Mouse (Mus musculus) G1E-ER4 (cell line): ENCODE measurements around the gene Sesn2. TPM values are rescaled to one million over a fixed set of nuclear protein-coding genes. Genes with fewer than 3 reads are reported as not detected.

Experiments
- GATA1 ChIP-seq: IDR thresholded peaks from one replicate; pipeline ENCODE4 v1.8.0; 2012; ENCODE audit warnings: low read length, inconsistent platforms
- polyA plus RNA-seq: library from polyadenylated mRNA; stranded (reverse); fragments of >175 nt; gene quantifications from 2 replicates; pipeline ENCODE4 v1.2.3, GENCODE M21; 2012

The Sesn2 gene
- 21.3 and 24.4 TPM in 2 replicates for polyA plus RNA-seq

DNA sequence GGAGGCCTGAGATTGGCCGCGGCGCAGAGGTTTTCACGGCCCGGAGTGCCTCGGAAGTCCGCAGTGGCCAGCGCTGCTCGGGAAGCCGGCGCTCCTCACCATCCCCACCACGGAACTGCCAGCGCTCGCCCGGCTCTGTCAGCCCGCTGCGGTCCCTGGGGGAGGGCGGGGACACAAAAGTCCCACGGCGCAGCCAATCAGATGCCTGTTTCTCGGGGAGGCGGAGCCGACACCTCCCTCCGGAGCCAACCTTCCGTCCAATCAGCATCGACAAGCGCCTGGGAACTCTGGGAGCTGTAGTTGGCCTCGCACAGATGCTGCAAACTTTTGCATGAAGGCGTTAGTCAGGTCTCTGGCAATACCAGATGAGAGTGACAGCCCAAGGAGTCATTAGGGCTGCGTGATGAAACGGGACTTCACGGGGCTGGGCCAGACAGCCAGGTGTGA is at the start of gene Sesn2:
TSS of gene Sesn2 (minus strand) at position 150 of the 447 bp plus-strand sequence.
- TF ChIP-seq GATA1, result no peak

DNA sequence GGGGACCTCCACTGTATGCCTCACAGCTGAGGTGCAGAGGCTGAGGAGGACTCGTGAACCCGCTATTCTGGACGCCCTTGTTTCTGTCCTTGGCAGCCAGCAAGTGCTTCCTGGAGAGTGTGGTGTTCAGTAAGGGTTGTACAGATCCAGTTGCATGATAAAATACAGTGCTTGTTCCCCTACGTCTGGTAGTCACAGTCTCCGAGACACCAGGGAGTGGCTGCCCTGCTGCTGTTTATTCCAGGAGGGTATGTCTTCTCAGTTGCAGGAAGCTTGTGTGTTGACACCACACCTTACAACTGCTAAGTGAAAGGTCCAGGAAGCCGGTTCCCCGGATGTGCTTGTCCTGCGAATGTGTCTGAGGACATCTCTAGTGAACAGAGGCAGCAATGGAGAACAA is 44.4 kb upstream of the Sesn2 start:
- TF ChIP-seq GATA1, result no peak

DNA sequence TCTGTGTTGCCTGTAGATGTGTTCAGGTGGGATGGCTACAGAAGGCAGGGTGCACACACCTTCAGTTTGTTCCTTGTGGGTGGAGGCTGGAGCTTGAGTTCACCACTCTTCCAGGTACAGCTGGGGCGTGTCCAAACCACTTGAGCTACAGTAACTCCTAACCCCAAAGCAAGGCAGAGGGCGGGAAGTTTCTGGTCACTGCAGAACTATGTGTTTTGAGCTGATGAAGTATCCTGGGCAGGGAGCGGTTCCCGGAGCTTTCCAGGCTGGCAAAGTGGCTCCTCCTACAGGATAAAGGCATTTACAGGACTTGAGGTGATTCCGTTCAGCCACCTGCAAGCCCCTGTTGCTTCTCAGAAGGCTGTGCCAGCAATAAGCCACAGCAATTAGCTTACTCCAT is 43.9 kb upstream of the Sesn2 start:
- TF ChIP-seq GATA1, result no peak

DNA sequence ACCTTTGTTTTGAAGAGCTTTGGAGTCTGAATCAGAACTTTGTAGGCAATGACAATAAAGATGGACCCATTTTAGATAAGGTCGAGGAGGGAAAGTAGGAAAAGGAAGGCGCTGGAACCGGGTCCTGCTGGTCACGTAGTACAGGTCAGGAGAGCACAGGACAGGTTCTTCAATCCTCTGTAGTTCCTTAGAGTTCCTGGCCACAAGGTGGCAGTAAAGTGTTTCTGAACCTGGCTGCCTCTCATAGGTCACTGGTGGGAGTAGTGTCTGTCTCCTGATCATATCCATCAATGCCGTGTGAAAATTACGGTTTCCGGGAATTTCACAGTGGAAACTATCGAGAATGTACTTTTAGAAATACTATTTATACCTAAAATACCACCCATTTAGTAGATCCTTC is 35.5 kb upstream of the Sesn2 start:
- no peak for TF ChIP-seq GATA1

DNA sequence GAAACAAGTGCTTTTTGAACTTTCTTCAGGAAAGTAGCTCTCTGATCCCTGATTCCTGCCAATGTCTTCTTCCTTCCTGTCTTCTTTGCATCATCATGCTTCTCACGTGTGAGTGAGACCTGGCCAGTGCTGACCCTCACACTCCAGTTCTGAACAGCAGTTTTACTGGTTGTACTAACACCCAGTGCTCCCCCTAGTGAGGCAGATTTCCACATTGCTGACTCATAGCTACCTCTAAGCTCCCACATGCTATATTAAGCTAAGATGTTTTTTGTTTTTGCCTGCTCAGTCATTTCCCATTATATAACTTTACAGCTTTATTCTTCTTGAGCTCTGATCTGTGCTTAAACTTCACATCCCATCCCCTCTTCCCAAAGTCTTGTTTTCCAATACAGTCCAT is 32.4 kb upstream of the Sesn2 start:
- TF ChIP-seq GATA1, result no peak

DNA sequence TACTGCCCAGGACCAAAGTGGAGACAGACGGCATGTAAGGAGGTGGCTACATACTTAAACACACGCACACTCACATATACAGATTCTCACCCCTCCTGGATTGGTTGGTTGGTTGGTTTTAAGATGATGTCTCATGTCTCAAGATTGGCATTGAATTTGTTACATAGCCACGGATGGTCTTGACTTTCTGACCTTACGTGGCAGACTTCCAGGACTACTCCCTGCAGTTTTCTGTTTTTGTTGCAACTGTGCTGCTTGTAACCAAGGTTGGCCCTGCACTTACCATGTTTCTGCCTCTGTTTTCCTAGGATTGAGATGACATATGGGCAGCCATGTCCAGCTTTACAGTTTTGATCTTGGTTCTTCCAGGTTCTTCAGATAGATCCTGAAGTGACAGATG is 31.1 kb upstream of the Sesn2 start:
- TF ChIP-seq GATA1, result no peak

DNA sequence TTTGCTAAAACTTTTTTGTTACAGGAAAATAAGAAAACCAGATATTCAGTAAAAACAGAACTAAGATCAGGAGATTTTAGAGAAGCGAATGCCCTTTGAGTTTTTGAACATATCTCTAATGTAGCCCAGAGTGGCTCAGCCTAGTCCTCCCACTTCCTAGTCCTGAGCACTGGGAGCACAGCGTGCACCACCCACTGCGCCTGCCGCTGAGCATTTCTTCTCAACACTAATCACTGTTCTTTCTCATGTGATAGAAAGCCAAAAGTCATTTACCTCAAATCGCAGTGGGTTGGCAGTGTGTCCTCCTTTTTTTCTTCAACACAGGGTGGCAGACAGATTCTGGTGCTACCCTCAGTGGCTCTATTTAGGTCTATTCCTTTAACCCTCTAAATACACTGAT is 29.2 kb upstream of the Sesn2 start:
- no peak for TF ChIP-seq GATA1

DNA sequence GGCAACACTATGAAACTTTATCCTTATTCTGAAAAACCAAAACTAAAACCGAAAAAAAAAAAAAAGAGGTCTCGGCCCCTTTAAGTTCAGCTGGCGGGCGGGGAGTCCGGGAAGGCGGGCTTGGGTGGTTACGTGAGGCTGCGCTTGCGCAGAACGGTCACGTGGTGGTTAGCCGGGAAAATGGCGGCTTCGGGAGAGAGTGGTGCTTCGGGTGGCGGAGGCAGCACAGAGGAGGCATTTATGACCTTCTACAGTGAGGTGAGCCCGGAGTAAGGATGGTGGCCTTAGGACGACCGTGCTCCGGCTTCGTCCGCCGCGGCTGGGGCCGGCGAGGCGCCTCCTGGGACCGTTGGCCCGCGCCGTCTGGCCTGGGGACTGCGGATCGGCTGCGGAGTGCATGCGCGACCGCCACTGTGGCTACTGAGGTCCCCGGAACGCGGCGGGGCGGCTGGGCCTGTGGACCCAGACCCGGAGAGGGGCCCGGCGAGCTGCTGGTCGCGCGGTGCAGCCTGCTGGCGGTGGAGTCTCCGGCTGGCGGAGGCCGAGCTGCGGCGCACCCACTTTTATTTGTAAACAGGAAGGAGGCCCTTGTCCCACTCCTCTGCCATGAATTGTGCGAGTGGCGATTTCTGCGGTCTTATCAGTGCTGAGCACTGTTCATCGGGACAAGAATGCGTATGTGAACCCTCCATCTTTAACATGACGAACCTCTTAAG is 25.3 kb upstream of the Sesn2 start, which contains the start of gene Dnajc8:
TSS of gene Dnajc8 (plus strand) at position 145 of the 716 bp plus-strand sequence.
- TF ChIP-seq GATA1, result no peak

DNA sequence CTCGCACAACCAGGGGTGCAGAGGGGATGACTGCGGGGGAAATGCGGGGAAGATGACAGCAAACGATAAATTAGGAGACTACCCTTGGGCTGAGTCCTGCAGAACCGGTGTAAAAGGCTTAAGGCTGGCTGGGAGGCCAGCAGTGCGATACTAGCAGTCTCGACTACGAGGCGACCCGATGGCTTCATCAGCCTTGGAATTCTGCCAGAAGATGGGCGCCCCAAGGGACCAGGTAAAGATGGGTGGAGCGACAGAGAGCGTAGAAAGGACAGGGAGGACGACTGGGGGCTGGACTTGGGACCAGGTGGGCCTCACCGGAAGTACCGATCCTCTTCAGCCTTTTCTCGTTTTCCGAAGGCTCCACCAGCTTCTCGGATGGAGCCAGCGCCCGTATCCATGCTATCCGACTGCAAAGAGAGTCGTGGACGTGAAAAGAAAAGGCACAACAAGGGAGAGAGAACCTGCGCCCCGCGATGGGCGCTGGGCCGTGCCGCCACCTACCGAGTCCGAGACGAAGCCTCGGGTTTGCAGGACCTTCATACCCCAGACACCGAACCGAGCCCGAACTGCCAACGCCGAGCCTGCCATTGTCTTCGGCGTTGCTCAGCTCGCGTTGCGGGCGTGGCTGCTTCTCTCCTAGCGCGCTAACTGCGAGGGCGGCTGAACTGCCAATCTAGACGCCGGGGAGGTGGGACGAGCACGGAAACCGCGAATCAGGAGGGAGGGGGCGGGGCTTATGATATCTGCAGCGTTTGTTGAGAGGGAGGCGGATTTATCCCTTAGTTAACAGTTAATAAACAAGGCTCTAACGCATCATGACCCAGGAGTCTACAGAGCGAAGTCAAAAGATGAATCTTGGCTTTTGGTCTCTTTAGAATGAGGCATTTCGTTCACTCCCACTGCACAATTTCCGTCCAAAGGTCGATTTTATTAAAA is 22.9 kb upstream of the Sesn2 start, which contains the start of gene Atpif1:
TSS of gene Atpif1 (minus strand) at position 679 of the 936 bp plus-strand sequence.
- no peak for TF ChIP-seq GATA1

DNA sequence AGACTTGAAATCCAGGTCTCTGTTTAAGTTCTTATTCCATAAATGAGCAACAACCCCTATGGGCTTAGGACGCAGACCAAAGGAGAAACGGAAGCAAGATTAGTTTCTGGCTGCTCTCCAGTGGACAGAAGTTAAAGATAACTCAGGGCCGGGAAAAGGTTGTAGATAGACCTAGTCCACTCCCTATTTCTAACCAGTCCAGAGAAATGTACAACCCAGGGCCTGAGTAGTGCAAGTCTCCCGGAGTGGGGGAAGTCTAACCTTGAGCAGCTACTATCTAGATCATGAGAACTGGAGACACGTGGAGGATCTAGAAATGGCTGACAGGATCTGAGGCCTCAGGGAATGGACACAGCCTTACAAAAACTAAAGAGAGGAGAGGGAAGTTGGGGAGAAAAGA is 22.2 kb upstream of the Sesn2 start:
- TF ChIP-seq GATA1, result no peak

DNA sequence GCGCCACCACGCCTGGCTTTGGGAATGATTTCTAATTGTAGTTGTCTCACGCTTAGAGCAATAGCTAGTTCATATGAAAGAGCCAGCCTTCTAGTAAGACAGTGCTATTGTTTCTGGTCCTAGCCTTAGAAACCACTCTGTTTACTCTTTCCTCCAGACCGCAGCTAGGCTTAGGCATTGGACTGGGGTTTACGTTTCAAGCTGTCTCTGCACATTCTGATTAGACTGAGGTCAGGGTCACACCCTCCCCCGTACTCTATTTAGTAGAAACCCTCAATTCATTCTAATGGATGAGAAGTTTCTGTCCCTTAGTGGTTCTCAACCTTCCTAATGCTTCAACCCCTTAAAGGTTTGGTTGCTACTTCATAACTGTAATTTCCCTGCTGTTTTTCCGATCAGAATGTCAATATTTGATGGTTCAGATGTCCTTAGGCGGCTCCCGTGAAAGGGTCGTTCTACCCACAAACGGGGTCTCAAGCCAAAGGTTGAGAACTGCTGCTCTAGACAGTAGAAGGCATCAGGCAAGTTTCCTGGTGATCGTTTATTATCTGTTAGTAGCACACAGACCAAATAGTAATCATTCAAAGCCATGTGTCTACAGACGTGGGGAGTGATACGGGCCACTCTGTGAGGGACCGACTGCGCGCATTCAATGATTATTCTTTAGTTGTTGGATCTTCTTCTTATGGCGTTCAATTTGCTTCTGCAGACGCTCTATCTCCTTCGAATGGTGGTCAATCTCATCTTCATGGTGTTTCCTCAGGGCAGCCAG is 19.9 kb upstream of the Sesn2 start:
- TF ChIP-seq GATA1, result peak; percentile 66

DNA sequence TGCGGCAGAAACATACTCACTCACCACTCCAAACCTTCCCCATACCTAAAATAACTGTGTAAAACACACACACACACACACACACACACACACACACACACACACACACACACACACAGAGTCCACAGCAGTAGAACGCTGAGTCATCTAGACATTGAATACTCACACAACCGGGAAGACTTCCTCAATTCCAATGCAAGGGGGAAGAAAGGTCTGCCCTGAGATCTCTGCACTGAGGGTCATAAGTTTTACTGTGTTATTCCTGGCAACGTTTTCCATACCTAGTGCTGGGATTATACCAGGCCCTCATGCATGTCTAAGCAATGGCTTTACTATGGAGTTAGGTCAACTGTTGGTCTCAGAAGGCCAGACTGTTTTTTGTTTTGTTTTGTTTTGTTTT is 19.0 kb upstream of the Sesn2 start:
- TF ChIP-seq GATA1, result no peak

DNA sequence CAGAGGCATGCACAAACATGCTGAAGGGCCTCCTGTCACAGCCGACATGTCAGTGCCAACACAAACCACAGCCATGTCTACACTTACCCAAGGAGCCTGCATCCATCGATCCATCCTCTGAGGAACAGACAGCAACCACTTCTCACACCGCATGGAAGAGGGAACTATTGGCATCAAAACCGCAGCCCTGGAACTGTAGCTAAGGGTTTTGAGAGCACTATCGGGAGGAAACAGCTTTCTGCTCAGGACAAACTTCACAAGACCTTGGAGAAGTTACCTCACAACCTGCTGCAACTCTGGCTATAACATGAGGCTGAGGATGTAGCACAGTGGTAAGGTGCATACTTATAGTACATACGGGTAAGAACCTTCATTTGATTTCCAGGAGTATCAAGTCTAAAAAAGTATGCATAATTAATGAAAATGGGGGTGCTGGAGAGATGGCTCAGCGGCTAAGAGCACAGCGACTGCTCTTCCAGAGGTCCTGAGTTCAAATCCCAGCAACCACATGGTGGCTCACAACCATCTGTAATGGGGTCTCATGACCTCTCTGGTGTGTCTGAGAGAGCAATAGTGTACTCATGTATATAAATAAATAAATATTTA is 17.7 kb upstream of the Sesn2 start:
- TF ChIP-seq GATA1, result no peak

DNA sequence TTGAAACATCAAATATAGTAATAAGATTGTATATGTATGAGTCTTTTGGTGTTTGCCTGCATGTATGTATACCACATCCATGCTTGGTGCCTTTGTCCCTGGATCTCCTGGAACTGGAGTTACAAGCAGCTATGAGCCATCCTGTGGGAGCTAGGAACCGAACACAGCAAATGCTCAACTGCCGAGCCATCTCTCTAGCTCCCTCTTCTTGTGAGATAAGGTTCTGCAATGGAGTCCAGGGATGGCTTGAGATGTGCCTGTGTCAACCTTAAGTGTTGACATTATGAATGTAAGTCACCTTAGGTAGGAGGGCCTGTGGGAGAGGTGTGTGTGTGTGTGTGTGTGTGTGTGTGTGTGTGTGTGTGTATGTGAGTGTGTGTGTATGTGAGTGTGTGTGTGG is 16.4 kb upstream of the Sesn2 start:
- no peak for TF ChIP-seq GATA1

DNA sequence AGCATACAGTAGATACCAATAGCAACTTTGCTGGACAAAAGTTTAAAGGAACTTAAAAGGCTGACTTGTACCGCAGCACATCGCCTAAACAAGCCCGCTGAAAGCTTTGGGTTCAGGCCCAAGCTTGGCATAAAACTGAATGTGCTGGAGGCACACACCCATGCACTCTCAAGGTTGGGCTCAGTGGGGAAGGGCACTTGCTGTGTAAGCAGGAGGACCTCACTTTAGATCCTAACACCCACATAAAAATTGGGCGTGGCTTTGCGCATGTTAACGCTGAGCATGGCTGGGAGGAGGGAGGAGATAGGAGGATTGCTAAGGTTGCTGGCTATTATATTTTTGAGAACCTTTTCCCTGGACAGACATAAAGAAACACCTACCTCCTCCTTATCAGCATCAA is 14.5 kb upstream of the Sesn2 start:
- no peak for TF ChIP-seq GATA1
